Mouse (Mus musculus) kidney, postnatal 0 days (tissue): ENCODE measurements around the gene Gpx6. TPM values are rescaled to one million over a fixed set of nuclear protein-coding genes. Genes with fewer than 3 reads are reported as not detected.

Experiments used
- ATAC-seq: fragments of 200-750 bp; cut with Nextera tagmentation; replicated peaks from 2 replicates; pipeline ENCODE4 v1.8.0; 2017; ENCODE audit warnings: low read depth, moderate number of reproducible peaks, moderate TSS enrichment, moderate library complexity; ENCODE audit not compliant: low FRiP score
- DNase-seq: peaks from one replicate; pipeline ENCODE4 v3.0.0-alpha.2; 2016; ENCODE audit warnings: low spot score
- H3K27ac ChIP-seq: fragments of 300-500 bp; sonication (generic); 2 replicates; pipeline ENCODE4 v1.5.1; 2014; ENCODE audit warnings: mild to moderate bottlenecking
- H3K27me3 ChIP-seq: fragments of 300-500 bp; sonication (generic); 2 replicates; pipeline ENCODE4 v1.6.1; 2014; ENCODE audit warnings: low read length, mixed read lengths; ENCODE audit not compliant: insufficient read depth
- H3K36me3 ChIP-seq: fragments of 300-500 bp; sonication (generic); 2 replicates; pipeline ENCODE4 v1.6.1; 2014; ENCODE audit warnings: low read length, mixed read lengths; ENCODE audit not compliant: insufficient read depth
- H3K4me1 ChIP-seq: fragments of 300-500 bp; sonication (generic); replicated peaks from 2 replicates; pipeline ENCODE4 v1.6.1; 2014; ENCODE audit warnings: antibody characterized with exemption, low read length, mixed read lengths; ENCODE audit not compliant: insufficient read depth
- H3K4me2 ChIP-seq: fragments of 300-500 bp; sonication (generic); 2 replicates; pipeline ENCODE4 v1.6.1; 2014; ENCODE audit warnings: mild to moderate bottlenecking, low read length, moderate library complexity, mixed read lengths
- H3K4me3 ChIP-seq: fragments of 300-500 bp; sonication (generic); replicated peaks from 2 replicates; pipeline ENCODE4 v1.5.1; 2014; ENCODE audit warnings: low read depth, low read length
- H3K9ac ChIP-seq: fragments of 300-500 bp; sonication (generic); 2 replicates; pipeline ENCODE4 v1.6.1; 2014; ENCODE audit warnings: low read depth, low read length
- H3K9me3 ChIP-seq: fragments of 300-500 bp; sonication (generic); replicated peaks from 2 replicates; pipeline ENCODE4 v1.6.1; 2016; ENCODE audit warnings: low read length, inconsistent platforms, mixed read lengths
- CTCF ChIP-seq: IDR thresholded peaks from 2 replicates; pipeline ENCODE4 v1.5.1; 2016; ENCODE audit warnings: antibody characterized with exemption, low read depth, mild to moderate bottlenecking, moderate library complexity
- WGBS: fragments of 180-500 bp; shearing (Covaris S2); extraction: QIAGEN DNeasy Blood & Tissue Kit; methylation state at CpG from one replicate; pipeline ENCODE4 v1.1.7; 2014; 5-methylcytosine and 5-hydroxymethylcytosine counted together
- polyA plus RNA-seq: library from polyadenylated mRNA; unstranded; fragments of >200 nt; fragmentation: Nextera tagmentation; extraction: Ambion mirVana; gene quantifications from 2 replicates; pipeline ENCODE4 v1.2.1, GENCODE M21; 2015

The Gpx6 gene
- polyA plus RNA-seq, 1 experiment from 2014 or later = 67.8 TPM

DNA sequence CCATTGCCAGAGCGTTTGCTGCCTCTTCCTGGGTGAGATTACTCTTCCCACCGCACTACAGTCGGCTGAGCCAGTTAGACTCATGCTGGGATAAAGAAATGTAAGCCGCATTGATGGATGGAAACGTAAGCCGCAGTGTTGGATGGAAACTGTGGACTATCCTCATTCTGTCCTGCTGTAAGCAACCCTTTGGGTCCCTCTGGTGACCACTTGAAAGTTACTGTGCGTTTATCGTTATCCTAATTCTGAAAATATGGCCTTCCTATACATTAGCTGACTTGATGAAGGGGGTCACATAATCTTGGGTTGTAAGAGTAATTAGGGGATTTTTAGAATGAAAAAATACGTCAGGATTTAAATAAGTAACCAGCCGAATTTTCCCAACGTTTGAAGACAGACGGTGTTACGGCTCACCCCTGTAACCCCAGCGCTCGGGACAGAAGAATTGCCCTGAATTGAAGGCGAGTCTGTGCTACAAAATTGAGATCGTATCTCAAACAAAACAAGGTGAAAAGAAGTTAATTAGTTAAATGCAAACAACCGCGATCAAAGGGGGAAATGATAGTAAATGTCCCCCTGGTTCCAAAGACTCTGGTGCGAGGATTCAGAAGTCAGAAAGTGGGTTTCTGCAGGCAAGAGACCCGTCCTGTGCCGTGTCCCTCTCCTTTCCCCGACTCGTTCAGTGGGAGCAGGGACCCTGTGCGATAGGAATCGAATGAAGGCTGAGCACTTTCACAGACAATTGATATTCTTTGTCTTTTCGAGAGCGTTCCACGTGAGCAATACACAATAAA lies 36.7 kb upstream of the Gpx6 start:
- Histone ChIP-seq H3K27me3 (no peaks in the 10 kb centered on the region), H3K4me2 (peak overlapping the region; percentile 85), H3K36me3 (no peaks in the 10 kb centered on the region), H3K9me3 (no peaks in the 10 kb centered on the region), H3K27ac (no peak overlapping the region), H3K4me3 (peak overlapping the region; percentile 55), H3K9ac (peak overlapping the region; percentile 42; the same call in 1 of the 2 replicates), H3K4me1 (no peaks in the 10 kb centered on the region)
- ATAC-seq (no peak), DNase-seq (peak; percentile 79)
- TF ChIP-seq CTCF = peak; percentile 73
- WGBS = under 1% methylated on average over 29 of the region's 29 CpGs

- H3K4me2 ChIP-seq = peak overlapping the region; percentile 85
- H3K36me3 ChIP-seq = no peaks in the 10 kb centered on the region
- H3K9ac ChIP-seq = peak overlapping the region; percentile 50; the same call in 1 of the 2 replicates
- H3K4me1 ChIP-seq = no peaks in the 10 kb centered on the region
- DNase-seq (peak; percentile 79), ATAC-seq (peak; percentile 65; the same call in 1 of the 2 replicates)
- peak overlapping the region; percentile 55 for H3K4me3 ChIP-seq
- H3K27me3 ChIP-seq = no peaks in the 10 kb centered on the region
- H3K27ac ChIP-seq = no peak overlapping the region
- under 1% methylated on average over 25 of the region's 25 CpGs for WGBS
- no peaks in the 10 kb centered on the region for H3K9me3 ChIP-seq
- TF ChIP-seq CTCF = no peak
These were observed 35.9 kb upstream of the Gpx6 start for GRCm38 (mm10) chr13:21275815-21276550.

DNA sequence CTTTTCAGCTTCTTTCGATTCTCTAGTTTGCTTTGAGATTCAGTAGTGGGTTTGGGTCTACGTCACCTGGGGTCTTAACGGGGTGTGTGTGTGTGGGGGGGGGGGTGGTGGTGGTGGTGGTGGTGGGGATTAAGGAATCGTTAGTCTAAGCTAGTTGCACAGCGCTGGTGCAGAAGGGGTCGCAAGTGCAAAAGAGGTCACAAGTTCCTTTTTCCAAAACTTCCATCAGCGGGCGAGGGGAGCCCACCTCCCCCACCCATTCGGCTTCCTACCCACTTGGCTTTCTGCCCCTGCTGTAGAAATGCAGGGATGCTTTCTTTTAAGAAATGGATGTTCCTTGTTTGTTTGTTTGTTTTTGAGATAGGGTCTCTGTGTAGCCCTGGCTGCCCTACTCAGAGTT lies 35.4 kb upstream of the Gpx6 start:
- Histone ChIP-seq H3K9me3 (no peaks in the 10 kb centered on the region), H3K27me3 (no peaks in the 10 kb centered on the region), H3K4me1 (no peaks in the 10 kb centered on the region), H3K4me3 (peak overlapping the region; percentile 55), H3K4me2 (peak overlapping the region; percentile 85), H3K36me3 (no peaks in the 10 kb centered on the region), H3K9ac (peak overlapping the region; percentile 50; the same call in 1 of the 2 replicates), H3K27ac (no peak overlapping the region)
- DNase-seq (no peak), ATAC-seq (no peak)
- TF ChIP-seq CTCF = no peak
- 0% methylated on average over 9 of the region's 9 CpGs for WGBS

GRCm38 (mm10) chr13:21279076-21279475 lies 32.8 kb upstream of the Gpx6 start:
- no peak overlapping the region for H3K27ac ChIP-seq
- H3K36me3 ChIP-seq = no peaks in the 10 kb centered on the region
- peak overlapping the region; percentile 43 for H3K4me3 ChIP-seq
- H3K9ac ChIP-seq = peak overlapping the region; percentile 38; the same call in 1 of the 2 replicates
- H3K4me2 ChIP-seq = peak overlapping the region; percentile 70
- H3K4me1 ChIP-seq = no peaks in the 10 kb centered on the region
- peak; percentile 17 for DNase-seq
- no peak for TF ChIP-seq CTCF
- H3K27me3 ChIP-seq = no peaks in the 10 kb centered on the region
- no peaks in the 10 kb centered on the region for H3K9me3 ChIP-seq
- ATAC-seq = no peak
- WGBS = 5% methylated on average over 8 of the region's 8 CpGs

GRCm38 (mm10) chr13:21279559-21279958 lies 32.4 kb upstream of the Gpx6 start:
- no peak for TF ChIP-seq CTCF
- ATAC-seq (peak; percentile 60; the same call in 1 of the 2 replicates), DNase-seq (peak; percentile 81)
- peak overlapping the region; percentile 38; the same call in 1 of the 2 replicates for H3K9ac ChIP-seq
- WGBS = under 1% methylated on average over 13 of the region's 13 CpGs
- no peaks in the 10 kb centered on the region for H3K4me1 ChIP-seq
- peak overlapping the region; percentile 70 for H3K4me2 ChIP-seq
- no peaks in the 10 kb centered on the region for H3K9me3 ChIP-seq
- no peak overlapping the region for H3K27ac ChIP-seq
- H3K4me3 ChIP-seq = peak overlapping the region; percentile 43
- no peaks in the 10 kb centered on the region for H3K27me3 ChIP-seq
- no peaks in the 10 kb centered on the region for H3K36me3 ChIP-seq

GRCm38 (mm10) chr13:21292631-21293030 lies 19.3 kb upstream of the Gpx6 start, which contains the start of gene Gpx5:
Gene Gpx5, minus strand, starts transcription at chr13:21292731.
- no peak within 1 kb of the TSS for H3K9ac ChIP-seq

More at GRCm38 (mm10) chr13:21292631-21293030, 19.3 kb upstream of the Gpx6 start, which contains the start of gene Gpx5:
- H3K27ac ChIP-seq = no peak within 1 kb of the TSS
- no peaks in the 10 kb centered on the region for H3K4me1 ChIP-seq
- 90% methylated on average over 6 of the region's 6 CpGs for WGBS
- ATAC-seq = no peak
- no peak within 1 kb of the TSS for H3K4me3 ChIP-seq
- no peak within 1 kb of the TSS for H3K4me2 ChIP-seq
- no peak for DNase-seq
- no peak for TF ChIP-seq CTCF
- H3K27me3 ChIP-seq = no peaks in the 10 kb centered on the region; the same call in 1 of the 2 replicates
- no peaks in the 10 kb centered on the region for H3K9me3 ChIP-seq
- H3K36me3 ChIP-seq = no peaks in the 10 kb centered on the region
